Comparison of ENCODE assay signal across 28 mouse cellular contexts in genomic region chr10:91440051-91440450, GRCm38 (mm10).
DNase-seq lines count a peak whose midpoint lies in the region; ATAC-seq and TF ChIP-seq lines count a peak whose summit lies in the region.
"Had no signal": no experiment of that assay in that cellular context is flagged by ENCODE, and none has a peak within 500 bp of the region (broad histone marks: within the 10 kb centered on the region; RNA-seq: fewer than 3 reads in every experiment).

No protein-coding gene starts in this region.

- H3K4me3 ChIP-seq in testis, adult 2 months (ENCODE audit: control insufficient read depth, low read depth, low read length), result peak overlapping the region; percentile 36
- H3K4me3 ChIP-seq in forebrain, embryonic 13.5 days, result no peak overlapping the region
- no peak overlapping the region for H3K4me3 ChIP-seq in forebrain, embryonic 15.5 days
- H3K4me3 ChIP-seq: embryonic facial prominence, embryonic 12.5 days; limb, embryonic 13.5 days; lung, embryonic 15.5 days; midbrain, embryonic 12.5 days; myocyte; neural tube, embryonic 12.5 days had no signal

- no peaks in the 10 kb centered on the region for H3K9me3 ChIP-seq in forebrain, embryonic 13.5 days (replicated peaks)
- H3K9me3 ChIP-seq in forebrain, embryonic 15.5 days, result no peaks in the 10 kb centered on the region
- H3K9me3 ChIP-seq: embryonic facial prominence, embryonic 12.5 days; limb, embryonic 13.5 days; lung, embryonic 15.5 days; midbrain, embryonic 12.5 days; neural tube, embryonic 12.5 days had no signal

- peak; percentile 95 for DNase-seq in heart, adult 11 months
- no peak for DNase-seq in heart, postnatal 25 days (ENCODE audit: low spot score)
- no peak for DNase-seq in testis, postnatal 14 days (ENCODE audit: low spot score)
- peak; percentile 44 to 71 for DNase-seq in heart, postnatal 10 days
- DNase-seq: adrenal gland, postnatal 10 days; B cell, adult 2 months; cerebellum, adult 8-10 months; cerebellum, postnatal 36 days; embryo, embryonic 11 days; forebrain, postnatal 0 days; gastrocnemius, postnatal 10 days; kidney, adult 11 months; kidney, postnatal 36 days; right cerebral cortex, adult 18-20 months; spleen, adult 18-20 months; thymus, postnatal 14 days had no signal

- intact Hi-C loops in heart, postnatal 25 days (cut with DNase I), result no loop called here
- intact Hi-C loops in heart, postnatal 10 days (cut with DNase I), result loop anchor here (5.0 kb wide), 1 partner anchor 143 kb away; no protein-coding TSS in a partner anchor

- no peak overlapping the region for H3K4me2 ChIP-seq in forebrain, embryonic 13.5 days
- H3K4me2 ChIP-seq in forebrain, embryonic 15.5 days (replicated peaks), result no peak overlapping the region
- H3K4me2 ChIP-seq: embryonic facial prominence, embryonic 12.5 days; hindbrain, embryonic 14.5 days; limb, embryonic 13.5 days; liver, embryonic 11.5 days; lung, embryonic 15.5 days; midbrain, embryonic 12.5 days; neural tube, embryonic 12.5 days had no signal

- H3K27me3 ChIP-seq in testis, adult 2 months (ENCODE audit: control insufficient read depth, insufficient read depth, low read length), result no peaks in the 10 kb centered on the region
- no peaks in the 10 kb centered on the region for H3K27me3 ChIP-seq in forebrain, embryonic 13.5 days
- H3K27me3 ChIP-seq in forebrain, embryonic 15.5 days, result no peaks in the 10 kb centered on the region
- H3K27me3 ChIP-seq: embryonic facial prominence, embryonic 12.5 days; lung, embryonic 15.5 days; midbrain, embryonic 12.5 days; neural tube, embryonic 12.5 days had no signal

- no peak for TF ChIP-seq POLR2A in testis, adult 2 months (IDR thresholded peaks at IDR 0.05; ENCODE audit: control insufficient read depth, low read depth, low read length)

- no peak for ATAC-seq in forebrain, embryonic 13.5 days
- ATAC-seq in forebrain, embryonic 15.5 days (replicated peaks), result no peak
- ATAC-seq: activated CD4-positive, CD25-positive, alpha-beta regulatory T cell, adult 4 months; forebrain, postnatal 0 days had no signal

- no peak for TF ChIP-seq CTCF in testis, adult 2 months (IDR thresholded peaks at IDR 0.05; ENCODE audit: control insufficient read depth, insufficient read depth, insufficient replicate concordance, low read depth, low read length)

- H3K27ac ChIP-seq in testis, adult 2 months (ENCODE audit: control insufficient read depth, insufficient read depth, low read depth, low read length), result no peak overlapping the region
- no peak overlapping the region for H3K27ac ChIP-seq in forebrain, embryonic 13.5 days
- no peak overlapping the region for H3K27ac ChIP-seq in forebrain, embryonic 15.5 days (replicated peaks)
- H3K27ac ChIP-seq: embryonic facial prominence, embryonic 12.5 days; hindbrain, embryonic 14.5 days; limb, embryonic 13.5 days; lung, embryonic 15.5 days; midbrain, embryonic 12.5 days; neural tube, embryonic 12.5 days had no signal

- no peak overlapping the region for H3K9ac ChIP-seq in forebrain, embryonic 13.5 days
- no peak overlapping the region for H3K9ac ChIP-seq in forebrain, embryonic 15.5 days (replicated peaks)
- H3K9ac ChIP-seq: embryonic facial prominence, embryonic 12.5 days; forebrain, postnatal 0 days; hindbrain, embryonic 14.5 days; limb, embryonic 13.5 days; lung, embryonic 15.5 days; midbrain, embryonic 12.5 days; neural tube, embryonic 12.5 days had no signal

- H3K36me3 ChIP-seq in testis, adult 2 months (ENCODE audit: control insufficient read depth, insufficient read depth, low read length), result no peaks in the 10 kb centered on the region
- H3K36me3 ChIP-seq in forebrain, embryonic 13.5 days (ENCODE audit: poor library complexity, severe bottlenecking), result no peaks in the 10 kb centered on the region
- no peaks in the 10 kb centered on the region for H3K36me3 ChIP-seq in forebrain, embryonic 15.5 days
- H3K36me3 ChIP-seq: embryonic facial prominence, embryonic 12.5 days; limb, embryonic 13.5 days; lung, embryonic 15.5 days; midbrain, embryonic 12.5 days; neural tube, embryonic 12.5 days had no signal

- 70% methylated on average over 3 of the region's 3 CpGs for WGBS in forebrain, embryonic 13.5 days
- 78% methylated on average over 3 of the region's 3 CpGs for WGBS in forebrain, embryonic 15.5 days

- H3K4me1 ChIP-seq in testis, adult 2 months (ENCODE audit: control insufficient read depth, insufficient read depth, low read length), result no peaks in the 10 kb centered on the region
- no peaks in the 10 kb centered on the region for H3K4me1 ChIP-seq in forebrain, embryonic 13.5 days
- H3K4me1 ChIP-seq in forebrain, embryonic 15.5 days, result no peaks in the 10 kb centered on the region
- H3K4me1 ChIP-seq: embryonic facial prominence, embryonic 12.5 days; midbrain, embryonic 12.5 days had no signal

Comparison
In these comparisons a context has a peak if more than half of its experiments do, and no peak if none do; other contexts are left out.
1. DNase-seq: peak in heart, adult 11 months (single experiment) and heart, postnatal 10 days (2 of 2); none in heart, postnatal 25 days (single experiment) and testis, postnatal 14 days (single experiment).